Mouse (Mus musculus) cortical plate, adult 2 months (tissue): Measurements from ENCODE around the gene Tbx2. TPM values are rescaled to one million over a fixed set of nuclear protein-coding genes. Genes with fewer than 3 reads are reported as not detected.
A peak's percentile ranks its signal among the peaks of the same experiment; 100 is the strongest.

ENCODE experiments used
- H3K27ac ChIP-seq: fragments of 200-500 bp; 2 replicates; pipeline ENCODE4 v1.5.1; 2012; ENCODE audit warnings: low read length, control low read depth, inconsistent platforms; ENCODE audit not compliant: insufficient read depth
- H3K4me1 ChIP-seq: fragments of 200-500 bp; 2 replicates; pipeline ENCODE4 v1.6.1; 2011; ENCODE audit warnings: low read length; ENCODE audit not compliant: control insufficient read depth, insufficient read depth
- H3K4me3 ChIP-seq: fragments of 200-500 bp; 2 replicates; pipeline ENCODE4 v1.5.1; 2011; ENCODE audit warnings: mild to moderate bottlenecking, low read length, control low read depth; ENCODE audit not compliant: insufficient read depth
- CTCF ChIP-seq: fragments of 200-500 bp; IDR thresholded peaks from 2 replicates; pipeline ENCODE4 v1.5.1; 2011; ENCODE audit warnings: mild to moderate bottlenecking, control low read depth, low read length; ENCODE audit not compliant: insufficient read depth; ENCODE audit errors: extremely low read depth
- POLR2A ChIP-seq: fragments of 200-500 bp; IDR thresholded peaks from 2 replicates; pipeline ENCODE4 v1.6.1; 2011; ENCODE audit warnings: mild to moderate bottlenecking, low read length, control low read depth; ENCODE audit not compliant: insufficient read depth; ENCODE audit errors: extremely low read depth
- polyA plus RNA-seq: library from polyadenylated mRNA; depleted of rRNA; stranded (reverse); fragments of >200 nt; gene quantifications from 2 replicates; pipeline ENCODE4 v1.2.3, GENCODE M21; 2012

The Tbx2 gene
- polyA plus RNA-seq, 1 experiment, result 2.7 TPM

DNA sequence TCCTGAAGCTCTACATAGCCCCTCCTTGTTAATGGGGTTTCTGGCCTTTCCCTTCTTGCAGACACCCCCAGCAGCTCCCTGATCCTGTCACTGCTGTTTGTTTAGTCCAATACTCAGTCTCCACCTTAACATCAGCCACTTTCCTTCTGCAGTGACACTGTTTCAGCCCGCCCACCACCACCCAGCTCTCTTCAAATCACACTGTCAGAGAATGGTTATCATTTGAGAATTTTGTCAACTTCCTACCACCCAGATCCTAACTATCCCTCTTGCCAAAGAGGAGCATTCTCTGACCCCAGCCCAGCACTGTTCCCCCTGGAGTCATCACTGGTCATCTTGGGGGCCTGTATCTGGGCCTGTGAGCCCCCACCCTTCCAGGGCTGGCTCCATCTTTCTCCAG, 26.6 kb upstream of the Tbx2 start:
- TF ChIP-seq POLR2A (no peak), CTCF (no peak)
- Histone ChIP-seq H3K4me1 (no peaks in the 10 kb centered on the region), H3K4me3 (no peak overlapping the region), H3K27ac (no peak overlapping the region)

DNA sequence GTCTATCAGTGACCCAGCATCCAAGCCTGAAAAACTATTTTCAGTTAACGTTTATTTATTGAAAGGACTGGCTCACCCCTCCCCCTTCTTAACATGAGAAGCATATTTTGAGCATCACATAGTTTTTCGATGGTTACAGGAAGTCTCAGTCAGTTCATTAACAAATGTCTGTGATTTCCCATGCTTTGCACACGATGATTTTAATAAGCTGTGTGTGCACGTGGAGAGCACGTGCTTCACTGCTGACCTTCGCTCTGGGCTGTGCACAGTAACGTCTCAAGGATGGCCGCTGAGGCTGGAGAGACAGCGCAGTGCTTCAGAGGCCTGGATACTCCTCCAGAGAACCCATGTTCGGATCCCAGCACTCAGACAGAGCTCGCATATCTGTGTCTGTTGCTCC, 25.0 kb upstream of the Tbx2 start:
- no peaks in the 10 kb centered on the region for H3K4me1 ChIP-seq
- H3K27ac ChIP-seq, result no peak overlapping the region
- no peak for TF ChIP-seq CTCF
- no peak for TF ChIP-seq POLR2A
- no peak overlapping the region for H3K4me3 ChIP-seq

- Histone ChIP-seq H3K27ac (no peak overlapping the region), H3K4me3 (no peak overlapping the region), H3K4me1 (no peaks in the 10 kb centered on the region)
- no peak for TF ChIP-seq POLR2A
- no peak for TF ChIP-seq CTCF
These were observed 21.1 kb upstream of the Tbx2 start for GRCm38 (mm10) chr11:85811229-85811628.

DNA sequence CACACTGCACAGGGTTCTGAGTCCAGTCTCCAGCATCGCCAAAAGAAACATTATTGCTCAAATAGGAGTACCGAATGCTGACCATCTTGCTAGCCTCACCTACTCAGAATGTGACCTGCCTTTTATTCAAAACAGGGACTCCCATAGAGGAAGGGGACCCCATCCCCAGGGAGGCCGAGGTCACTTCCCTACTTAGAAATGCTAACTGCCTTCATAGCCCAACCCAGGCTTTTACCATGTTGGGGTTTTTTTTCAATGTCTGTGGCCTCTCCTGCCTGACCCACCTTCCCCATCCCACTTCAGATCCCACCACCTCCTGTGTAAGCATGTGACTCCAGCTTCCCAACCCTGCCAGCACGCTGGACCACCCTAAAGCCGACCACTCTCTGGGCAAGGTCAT, 20.7 kb upstream of the Tbx2 start:
- no peaks in the 10 kb centered on the region for H3K4me1 ChIP-seq
- H3K27ac ChIP-seq, result no peak overlapping the region
- no peak overlapping the region for H3K4me3 ChIP-seq
- TF ChIP-seq CTCF (no peak), POLR2A (no peak)

GRCm38 (mm10) chr11:85812201-85812966, 20.0 kb upstream of the Tbx2 start:
- Histone ChIP-seq H3K4me1 (no peaks in the 10 kb centered on the region), H3K27ac (no peak overlapping the region), H3K4me3 (no peak overlapping the region)
- TF ChIP-seq CTCF (no peak), POLR2A (no peak)

GRCm38 (mm10) chr11:85814678-85815077, 17.7 kb upstream of the Tbx2 start:
- TF ChIP-seq POLR2A (no peak), CTCF (no peak)
- Histone ChIP-seq H3K4me1 (no peaks in the 10 kb centered on the region), H3K4me3 (no peak overlapping the region), H3K27ac (no peak overlapping the region)

DNA sequence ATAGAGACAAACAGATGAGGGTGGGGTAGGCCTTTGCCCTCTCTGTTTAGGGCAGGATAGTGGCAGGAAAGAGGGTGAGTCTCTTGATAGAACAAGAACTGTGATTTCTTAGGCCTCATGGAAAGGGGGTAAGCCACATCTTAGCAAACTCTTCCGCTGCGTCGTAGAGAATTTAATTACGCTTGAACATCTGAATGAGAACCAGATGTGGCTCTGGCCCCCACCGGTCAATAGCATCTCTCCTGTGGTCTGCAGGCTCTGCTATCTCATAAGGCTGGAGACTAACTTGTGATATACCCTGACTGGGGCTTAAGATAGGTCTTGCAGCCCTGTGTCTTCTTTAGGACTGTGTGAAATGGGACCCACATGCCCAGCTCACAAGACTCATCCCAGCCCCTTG, 15.9 kb upstream of the Tbx2 start:
- no peak for TF ChIP-seq POLR2A
- TF ChIP-seq CTCF, result no peak
- Histone ChIP-seq H3K4me1 (no peaks in the 10 kb centered on the region), H3K27ac (no peak overlapping the region), H3K4me3 (no peak overlapping the region)

- no peak overlapping the region for H3K4me3 ChIP-seq
- H3K27ac ChIP-seq, result no peak overlapping the region
- TF ChIP-seq CTCF, result no peak
- TF ChIP-seq POLR2A, result no peak
- no peaks in the 10 kb centered on the region for H3K4me1 ChIP-seq
These were observed 13.9 kb upstream of the Tbx2 start for GRCm38 (mm10) chr11:85818401-85818800.

- Histone ChIP-seq H3K4me3 (no peak overlapping the region), H3K27ac (no peak overlapping the region), H3K4me1 (no peaks in the 10 kb centered on the region)
- no peak for TF ChIP-seq POLR2A
- no peak for TF ChIP-seq CTCF
These were observed 11.4 kb upstream of the Tbx2 start for GRCm38 (mm10) chr11:85820959-85821358.

DNA sequence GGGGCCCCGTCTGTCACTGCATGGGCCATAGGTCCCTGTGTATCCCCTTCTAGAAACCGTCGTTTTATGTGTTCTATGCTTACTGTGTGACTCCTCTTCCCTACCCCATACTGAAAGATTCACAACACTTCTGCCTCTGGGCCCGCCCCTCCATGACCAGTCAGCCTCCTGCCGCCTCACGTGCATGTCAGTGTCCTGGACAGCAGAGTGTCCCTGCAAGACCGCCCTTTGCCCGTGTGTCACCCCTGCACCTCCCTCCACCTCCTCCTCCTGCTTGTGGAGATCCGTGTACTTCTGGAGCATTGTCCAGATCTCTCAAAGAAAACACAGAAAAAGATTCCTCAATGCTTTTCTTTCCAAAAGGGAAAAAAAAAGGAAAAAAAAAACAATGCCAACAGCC, 10.7 kb upstream of the Tbx2 start:
- no peaks in the 10 kb centered on the region for H3K4me1 ChIP-seq
- TF ChIP-seq CTCF (no peak), POLR2A (no peak)
- H3K27ac ChIP-seq, result no peak overlapping the region
- no peak overlapping the region for H3K4me3 ChIP-seq

GRCm38 (mm10) chr11:85823181-85823580, 9.2 kb upstream of the Tbx2 start:
- TF ChIP-seq CTCF (peak; percentile 68), POLR2A (no peak)

DNA sequence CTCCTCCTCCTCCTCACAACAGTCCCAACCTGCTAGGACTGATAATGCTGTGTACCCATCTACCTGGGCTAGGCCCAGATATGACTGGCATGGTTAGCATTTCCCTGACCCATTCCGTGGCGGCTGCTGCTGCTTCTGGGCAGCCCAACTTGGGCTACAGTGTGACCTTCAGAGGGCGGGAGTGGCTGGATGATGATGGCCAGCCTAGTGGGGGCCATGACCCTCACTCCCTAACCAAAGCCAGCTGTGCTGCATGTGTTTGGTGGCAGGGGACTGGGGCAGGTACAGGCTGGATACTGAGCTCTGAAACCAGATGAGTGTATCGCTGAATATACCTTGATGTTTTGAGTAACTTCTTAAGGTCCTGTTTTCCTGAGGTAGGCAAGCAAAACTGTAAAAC, 8.6 kb upstream of the Tbx2 start:
- no peak overlapping the region for H3K4me3 ChIP-seq
- TF ChIP-seq POLR2A, result no peak
- TF ChIP-seq CTCF, result no peak
- H3K27ac ChIP-seq, result no peak overlapping the region
- no peaks in the 10 kb centered on the region for H3K4me1 ChIP-seq

More at GRCm38 (mm10) chr11:85823181-85823580, 9.2 kb upstream of the Tbx2 start:
- Histone ChIP-seq H3K4me3 (no peak overlapping the region), H3K27ac (no peak overlapping the region), H3K4me1 (no peaks in the 10 kb centered on the region)
